Mouse (Mus musculus): ENCODE measurements at regions not wholly inside any gene's neighbourhood (a gene's known extent, or its start where the extent isn't known, plus 50 kb on each side); places are given as distances from the start of the nearest gene placed in this dataset.
A peak's percentile ranks its signal among the peaks of the same experiment; 100 is the strongest.
"Not testable (repeated sequence)": the region's sequence is repeated elsewhere in the genome, so short reads cannot be mapped to it uniquely, and the experiment has no call there.

GRCm38 (mm10) chrX:133119026-133119425 lies 569.8 kb downstream of the Pcdh19 start:
- Histone ChIP-seq H3K27me3 (ENCODE audit: control insufficient read depth, insufficient read depth, low read length) (no peaks in the 10 kb centered on the region), H3K27ac (ENCODE audit: control insufficient read depth, insufficient read depth, low read length) (no peak overlapping the region), H3K4me3 (ENCODE audit: control insufficient read depth, insufficient read depth, low read length) (no peak overlapping the region), H3K36me3 (ENCODE audit: control insufficient read depth, insufficient read depth, low read length) (no peaks in the 10 kb centered on the region), H3K4me1 (replicated peaks; ENCODE audit: control insufficient read depth, insufficient read depth, low read length) (no peaks in the 10 kb centered on the region)
- DNase-seq = no peak
- WGBS = 95% methylated on average over 2 of the region's 2 CpGs
- TF ChIP-seq POLR2A (IDR thresholded peaks at IDR 0.05; ENCODE audit: control insufficient read depth, extremely low read depth, insufficient read depth, low read length, poor library complexity) = no peak
- no peak for TF ChIP-seq CTCF (IDR thresholded peaks at IDR 0.05; ENCODE audit: borderline replicate concordance, control insufficient read depth, extremely low read depth, insufficient read depth, low read length, poor library complexity)

GRCm38 (mm10) chrX:133110173-133110572 lies 578.6 kb downstream of the Pcdh19 start:
- no peak for DNase-seq
- Histone ChIP-seq H3K4me3 (ENCODE audit: control insufficient read depth, insufficient read depth, low read length) (no peak overlapping the region), H3K27me3 (ENCODE audit: control insufficient read depth, insufficient read depth, low read length) (no peaks in the 10 kb centered on the region), H3K4me1 (replicated peaks; ENCODE audit: control insufficient read depth, insufficient read depth, low read length) (no peaks in the 10 kb centered on the region), H3K36me3 (ENCODE audit: control insufficient read depth, insufficient read depth, low read length) (no peaks in the 10 kb centered on the region), H3K27ac (ENCODE audit: control insufficient read depth, insufficient read depth, low read length) (no peak overlapping the region)
- no peak for TF ChIP-seq POLR2A (IDR thresholded peaks at IDR 0.05; ENCODE audit: control insufficient read depth, extremely low read depth, insufficient read depth, low read length, poor library complexity)
- TF ChIP-seq CTCF (IDR thresholded peaks at IDR 0.05; ENCODE audit: borderline replicate concordance, control insufficient read depth, extremely low read depth, insufficient read depth, low read length, poor library complexity) = no peak
- WGBS = 89% methylated on average over 1 of the region's 1 CpGs

GRCm38 (mm10) chrX:133092983-133093382 lies 595.8 kb downstream of the Pcdh19 start:
- H3K27me3 ChIP-seq (ENCODE audit: control insufficient read depth, insufficient read depth, low read length) = no peaks in the 10 kb centered on the region
- no peaks in the 10 kb centered on the region for H3K4me1 ChIP-seq (replicated peaks; ENCODE audit: control insufficient read depth, insufficient read depth, low read length)
- no peak for DNase-seq
- 89% methylated on average over 2 of the region's 3 CpGs for WGBS
- no peak overlapping the region for H3K27ac ChIP-seq (ENCODE audit: control insufficient read depth, insufficient read depth, low read length)
- H3K36me3 ChIP-seq (ENCODE audit: control insufficient read depth, insufficient read depth, low read length) = no peaks in the 10 kb centered on the region
- no peak overlapping the region for H3K4me3 ChIP-seq (ENCODE audit: control insufficient read depth, insufficient read depth, low read length)
- no peak for TF ChIP-seq CTCF (IDR thresholded peaks at IDR 0.05; ENCODE audit: borderline replicate concordance, control insufficient read depth, extremely low read depth, insufficient read depth, low read length, poor library complexity)
- no peak for TF ChIP-seq POLR2A (IDR thresholded peaks at IDR 0.05; ENCODE audit: control insufficient read depth, extremely low read depth, insufficient read depth, low read length, poor library complexity)

DNA sequence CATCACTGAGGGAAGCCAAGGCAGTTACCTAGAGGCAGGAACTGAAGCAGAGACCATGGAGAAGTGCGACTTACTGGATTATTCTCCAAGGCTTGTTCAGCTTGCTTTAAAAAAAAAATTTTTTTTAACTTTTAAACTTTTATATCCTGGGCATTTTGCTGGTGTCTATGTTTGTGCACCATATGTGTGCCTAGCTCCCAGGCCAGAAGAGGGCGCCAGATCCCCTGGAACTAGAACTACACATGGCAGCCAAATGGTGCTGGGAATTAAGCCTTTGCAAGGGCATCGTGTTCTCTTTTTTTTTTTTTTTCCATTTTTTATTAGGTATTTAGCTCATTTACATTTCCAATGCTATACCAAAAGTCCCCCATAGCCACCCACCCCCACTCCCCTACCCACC lies 624.7 kb downstream of the Pcdh19 start:
- not testable (repeated sequence) for H3K27ac ChIP-seq (ENCODE audit: control insufficient read depth, insufficient read depth, low read length); H3K36me3 ChIP-seq (ENCODE audit: control insufficient read depth, insufficient read depth, low read length); H3K4me3 ChIP-seq (ENCODE audit: control insufficient read depth, insufficient read depth, low read length); H3K4me1 ChIP-seq (replicated peaks; ENCODE audit: control insufficient read depth, insufficient read depth, low read length); H3K27me3 ChIP-seq (ENCODE audit: control insufficient read depth, insufficient read depth, low read length)
- 58% methylated on average over 2 of the region's 3 CpGs for WGBS
- peak; percentile 3 for DNase-seq

Data from thymus, adult 2 months (tissue).